ENCODE assay signal across 9 mouse cellular contexts in the genomic region with DNA sequence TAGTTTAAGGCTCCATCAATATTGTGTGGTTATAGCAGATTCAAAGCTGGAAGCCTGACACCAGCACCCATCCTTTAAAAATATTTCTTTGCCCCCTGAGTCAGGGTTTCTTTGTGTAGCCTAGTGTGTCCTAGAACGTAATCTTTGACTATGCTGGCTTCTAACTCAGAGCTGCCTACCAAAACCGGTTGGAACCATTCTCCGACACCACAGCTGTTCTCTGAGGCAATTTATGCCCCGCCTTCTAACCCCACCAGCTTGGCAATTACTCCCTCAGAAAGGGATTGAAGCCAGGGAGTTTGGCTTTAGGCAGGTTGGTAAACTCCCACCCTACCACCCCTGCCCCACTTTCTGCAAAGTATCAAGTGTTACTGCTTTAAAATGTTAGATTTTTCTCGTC. TPM values are rescaled to one million over a fixed set of nuclear protein-coding genes. Genes with fewer than 3 reads are reported as not detected.
DNase-seq lines count a peak whose midpoint lies in the region; ATAC-seq lines count a peak whose summit lies in the region.
"Had no signal": no experiment of that assay in that cellular context is flagged by ENCODE, and none has a peak within 500 bp of the region (broad histone marks: within the 10 kb centered on the region; RNA-seq: fewer than 3 reads in every experiment).

No protein-coding gene starts in this region.

- H3K36me3 ChIP-seq in heart, embryonic 12.5 days, result peaks cover 60% of the 10 kb centered on the region
- peaks cover 62% of the 10 kb centered on the region for H3K36me3 ChIP-seq in limb, embryonic 12.5 days

- no peak for ATAC-seq in heart, embryonic 12.5 days (ENCODE audit: insufficient number of reproducible peaks, low FRiP score)
- ATAC-seq in limb, embryonic 12.5 days (ENCODE audit: insufficient number of reproducible peaks, insufficient read depth, low FRiP score, low TSS enrichment, low read depth), result no peak
- no peak for ATAC-seq in megakaryocyte-erythroid progenitor cell, adult 5-6 weeks (replicated peaks; ENCODE audit: low FRiP score, low TSS enrichment, poor library complexity, severe bottlenecking)

- intact Hi-C loops in heart, postnatal 10 days (cut with DNase I), result no loop called here

- no peaks in the 10 kb centered on the region for H3K9me3 ChIP-seq in heart, embryonic 12.5 days (replicated peaks)
- H3K9me3 ChIP-seq in limb, embryonic 12.5 days, result no peaks in the 10 kb centered on the region

- 64% methylated on average over 5 of the region's 5 CpGs for WGBS in heart, embryonic 12.5 days
- 39% methylated on average over 5 of the region's 5 CpGs for WGBS in limb, embryonic 12.5 days

- H3K4me1 ChIP-seq in heart, embryonic 12.5 days (replicated peaks), result peaks cover 27% of the 10 kb centered on the region
- H3K4me1 ChIP-seq in limb, embryonic 12.5 days (replicated peaks), result peaks cover 26% of the 10 kb centered on the region

- H3K9ac ChIP-seq in heart, embryonic 12.5 days, result no peak overlapping the region
- no peak overlapping the region for H3K9ac ChIP-seq in limb, embryonic 12.5 days (replicated peaks)

- no peak overlapping the region for H3K27ac ChIP-seq in heart, embryonic 12.5 days (ENCODE audit: poor library complexity, severe bottlenecking)
- H3K27ac ChIP-seq in limb, embryonic 12.5 days, result no peak overlapping the region

- peak overlapping the region; percentile 35; the same call in 1 of the 2 replicates for H3K4me2 ChIP-seq in heart, embryonic 12.5 days
- H3K4me2 ChIP-seq in limb, embryonic 12.5 days, result peak overlapping the region; percentile 94

- H3K27me3 ChIP-seq in heart, embryonic 12.5 days (replicated peaks), result no peaks in the 10 kb centered on the region
- H3K27me3 ChIP-seq in limb, embryonic 12.5 days, result no peaks in the 10 kb centered on the region

- H3K4me3 ChIP-seq in heart, embryonic 12.5 days, result no peak overlapping the region
- H3K4me3 ChIP-seq in limb, embryonic 12.5 days (replicated peaks), result peak overlapping the region; percentile 67; the same call in 1 of the 2 replicates

- DNase-seq in heart, postnatal 10 days, result no peak
- DNase-seq in ES-CJ7 (ENCODE audit: low read depth, low spot score), result peak; percentile 31
- DNase-seq in fibroblast of lung, adult 2 months (ENCODE audit: low read depth), result peak; percentile 32
- DNase-seq in thymus, postnatal 4 days, result no peak
- DNase-seq in layer of hippocampus, adult 9-11 months, result no peak
- DNase-seq: thymus, postnatal 14 days had no signal

RNA-seq across cellular contexts. Expression of a gene that starts 0.9 kb away (rescaled TPM):
- polyA plus RNA-seq in heart, embryonic 12.5 days (2016; fragmentation: Nextera tagmentation; extraction: Ambion mirVana), result 58.8 and 59.4 TPM in 2 replicates
- 10 to 100 TPM; 34.1 to 39.7 TPM for total RNA-seq in heart, postnatal 10 days (2021)
- 106 and 109 TPM in 2 replicates for polyA plus RNA-seq in limb, embryonic 12.5 days (2016; fragmentation: Nextera tagmentation; extraction: Ambion mirVana)
- 48.2 and 49.9 TPM in 2 replicates for total RNA-seq in megakaryocyte-erythroid progenitor cell, adult 5-6 weeks (2014; fragmentation: Nextera tagmentation)
- total RNA-seq in megakaryocyte-erythroid progenitor cell, adult 5-6 weeks (2017), result 81.8 and 103 TPM in 2 replicates

RNA-seq across cellular contexts. Expression of a gene that starts 18.0 kb away (rescaled TPM):
- polyA plus RNA-seq in heart, embryonic 12.5 days (2016; fragmentation: Nextera tagmentation; extraction: Ambion mirVana), result 42.3 and 44.2 TPM in 2 replicates
- total RNA-seq in heart, postnatal 10 days (2021), result 10 to 100 TPM; 35.0 to 41.0 TPM
- 52.0 and 53.6 TPM in 2 replicates for polyA plus RNA-seq in limb, embryonic 12.5 days (2016; fragmentation: Nextera tagmentation; extraction: Ambion mirVana)
- total RNA-seq in megakaryocyte-erythroid progenitor cell, adult 5-6 weeks (2014; fragmentation: Nextera tagmentation), result 31.0 and 63.2 TPM in 2 replicates
- 26.9 and 54.5 TPM in 2 replicates for total RNA-seq in megakaryocyte-erythroid progenitor cell, adult 5-6 weeks (2017)

RNA-seq across cellular contexts. Expression of a gene that starts 22.9 kb away (rescaled TPM):
- 18.6 and 20.0 TPM in 2 replicates for polyA plus RNA-seq in heart, embryonic 12.5 days (2016; fragmentation: Nextera tagmentation; extraction: Ambion mirVana)
- 10 to 100 TPM; 13.1 to 18.2 TPM for total RNA-seq in heart, postnatal 10 days (2021)
- 31.8 and 32.5 TPM in 2 replicates for polyA plus RNA-seq in limb, embryonic 12.5 days (2016; fragmentation: Nextera tagmentation; extraction: Ambion mirVana)
- 26.8 and 31.8 TPM in 2 replicates for total RNA-seq in megakaryocyte-erythroid progenitor cell, adult 5-6 weeks (2014; fragmentation: Nextera tagmentation)
- total RNA-seq in megakaryocyte-erythroid progenitor cell, adult 5-6 weeks (2017), result 14.6 and 18.7 TPM in 2 replicates

RNA-seq across cellular contexts. Expression of a gene that starts 27.7 kb away (rescaled TPM):
- polyA plus RNA-seq in heart, embryonic 12.5 days (2016; fragmentation: Nextera tagmentation; extraction: Ambion mirVana), result 0.82 and 1.4 TPM in 2 replicates
- under 1 TPM; 0.52 to 0.84 TPM for total RNA-seq in heart, postnatal 10 days (2021)
- 2.3 and 2.7 TPM in 2 replicates for polyA plus RNA-seq in limb, embryonic 12.5 days (2016; fragmentation: Nextera tagmentation; extraction: Ambion mirVana)
- total RNA-seq in megakaryocyte-erythroid progenitor cell, adult 5-6 weeks (2014; fragmentation: Nextera tagmentation), result not detected in 2 replicates
- 11.0 TPM in 1 of 2 replicates, not detected in the other for total RNA-seq in megakaryocyte-erythroid progenitor cell, adult 5-6 weeks (2017)

RNA-seq across cellular contexts. Expression of a gene that starts 30.8 kb away (rescaled TPM):
- 16.8 and 17.0 TPM in 2 replicates for polyA plus RNA-seq in heart, embryonic 12.5 days (2016; fragmentation: Nextera tagmentation; extraction: Ambion mirVana)
- total RNA-seq in heart, postnatal 10 days (2021), result 10 to 100 TPM; 73.5 to 75.9 TPM
- 13.9 and 18.0 TPM in 2 replicates for polyA plus RNA-seq in limb, embryonic 12.5 days (2016; fragmentation: Nextera tagmentation; extraction: Ambion mirVana)
- 36.1 and 38.6 TPM in 2 replicates for total RNA-seq in megakaryocyte-erythroid progenitor cell, adult 5-6 weeks (2014; fragmentation: Nextera tagmentation)
- total RNA-seq in megakaryocyte-erythroid progenitor cell, adult 5-6 weeks (2017), result 25.1 and 39.0 TPM in 2 replicates

Comparison
In these comparisons a context has a peak if more than half of its experiments do, and no peak if none do; other contexts are left out.
1. DNase-seq: peak in ES-CJ7 (single experiment) and fibroblast of lung, adult 2 months (single experiment); none in heart, postnatal 10 days (0 of 2), thymus, postnatal 4 days (single experiment) and layer of hippocampus, adult 9-11 months (single experiment).